Mouse (Mus musculus) left cerebral cortex, adult 8-10 months (tissue): ENCODE data around the gene Nrg3. TPM values are rescaled to one million over a fixed set of nuclear protein-coding genes. Genes with fewer than 3 reads are reported as not detected.
"Not testable (repeated sequence)": the region's sequence is repeated elsewhere in the genome, so short reads cannot be mapped to it uniquely, and the experiment has no call there.

Experiments
- DNase-seq, 2 experiments: peaks; one replicate each; pipeline ENCODE4 v3.0.0; 2022; ENCODE audit warnings: low spot score in 2 of 2
- total RNA-seq, 4 experiments: library from RNA; stranded (reverse); gene quantifications; 2 replicates each; pipeline ENCODE4 v1.2.4; 2022

Gene Nrg3
- total RNA-seq, 4 experiments from 2014 or later: 55.7 to 67.4 (median 61.4) TPM

- DNase-seq: no peak
These were observed 842.8 kb downstream of the Nrg3 start for GRCm38 (mm10) chr14:38630114-38630513.

- no peak for DNase-seq
These were observed 843.2 kb downstream of the Nrg3 start for GRCm38 (mm10) chr14:38629671-38630070.

GRCm38 (mm10) chr14:38628862-38629619, 843.8 kb downstream of the Nrg3 start:
- DNase-seq: no peak

- DNase-seq: no peak
These were observed 855.9 kb downstream of the Nrg3 start for GRCm38 (mm10) chr14:38616969-38617368.

GRCm38 (mm10) chr14:38597735-38598134, 875.2 kb downstream of the Nrg3 start:
- DNase-seq: no peak

- no peak for DNase-seq
These were observed 878.6 kb downstream of the Nrg3 start for GRCm38 (mm10) chr14:38594297-38594696.

- DNase-seq: no peak
These were observed 896.1 kb downstream of the Nrg3 start for GRCm38 (mm10) chr14:38576796-38577195.

- DNase-seq: no peak
These were observed 904.7 kb downstream of the Nrg3 start for GRCm38 (mm10) chr14:38568184-38568583.

GRCm38 (mm10) chr14:38566182-38566581, 906.7 kb downstream of the Nrg3 start:
- no peak for DNase-seq

GRCm38 (mm10) chr14:38554636-38555035, 918.3 kb downstream of the Nrg3 start:
- DNase-seq: no peak

- DNase-seq: no peak
These were observed 925.6 kb downstream of the Nrg3 start for GRCm38 (mm10) chr14:38547257-38547656.

GRCm38 (mm10) chr14:38535181-38535580, 937.7 kb downstream of the Nrg3 start:
- DNase-seq: no peak

GRCm38 (mm10) chr14:38533495-38533894, 939.4 kb downstream of the Nrg3 start:
- DNase-seq: no peak

GRCm38 (mm10) chr14:38516232-38516631, 956.7 kb downstream of the Nrg3 start:
- no peak for DNase-seq

GRCm38 (mm10) chr14:38509016-38509415, 963.9 kb downstream of the Nrg3 start:
- no peak for DNase-seq

- DNase-seq: no peak
These were observed 977.9 kb downstream of the Nrg3 start for GRCm38 (mm10) chr14:38494970-38495369.

GRCm38 (mm10) chr14:38447086-38447485, 1025.8 kb downstream of the Nrg3 start:
- no peak for DNase-seq

- DNase-seq: no peak
These were observed 1028.1 kb downstream of the Nrg3 start for GRCm38 (mm10) chr14:38444788-38445187.

GRCm38 (mm10) chr14:38433793-38434589, 1038.9 kb downstream of the Nrg3 start:
- no peak for DNase-seq

- no peak for DNase-seq
These were observed 1098.2 kb downstream of the Nrg3 start for GRCm38 (mm10) chr14:38374660-38375059.

- no peak for DNase-seq
These were observed 1131.9 kb downstream of the Nrg3 start for GRCm38 (mm10) chr14:38340967-38341366.

GRCm38 (mm10) chr14:38322841-38323240, 1150.0 kb downstream of the Nrg3 start:
- not testable (repeated sequence) for DNase-seq
